Mouse (Mus musculus): ENCODE data around the gene Mpzl1.
A peak's percentile ranks its signal among the peaks of the same experiment; 100 is the strongest.

Mpzl1 gene

GRCm38 (mm10) chr1:165655022-165655421, 20.7 kb upstream of the Mpzl1 start:
- DNase-seq, result no peak

GRCm38 (mm10) chr1:165653126-165653885, 19.0 kb upstream of the Mpzl1 start:
- DNase-seq, result no peak

- no peak for DNase-seq
Observed at GRCm38 (mm10) chr1:165652507-165652906, 18.2 kb upstream of the Mpzl1 start.

GRCm38 (mm10) chr1:165651158-165651557, 16.8 kb upstream of the Mpzl1 start:
- no peak for DNase-seq

- no peak for DNase-seq
Observed at GRCm38 (mm10) chr1:165645102-165645501, 10.8 kb upstream of the Mpzl1 start.

- DNase-seq, result no peak
Observed at GRCm38 (mm10) chr1:165643735-165644134, 9.4 kb upstream of the Mpzl1 start.

- peak; percentile 85 for DNase-seq
Observed at GRCm38 (mm10) chr1:165642780-165643311, 8.5 kb upstream of the Mpzl1 start.

GRCm38 (mm10) chr1:165641786-165642771, 7.7 kb upstream of the Mpzl1 start:
- DNase-seq, result peak; percentile 89

GRCm38 (mm10) chr1:165641271-165641771, 7.0 kb upstream of the Mpzl1 start:
- peak; percentile 88 for DNase-seq

- no peak for DNase-seq
Observed at GRCm38 (mm10) chr1:165636289-165636688, 2.0 kb upstream of the Mpzl1 start.

GRCm38 (mm10) chr1:165635055-165635897, 938 bp upstream of the Mpzl1 start:
- no peak for DNase-seq

GRCm38 (mm10) chr1:165633345-165633744, 993 bp downstream of the Mpzl1 start:
- no peak for DNase-seq

GRCm38 (mm10) chr1:165631136-165631535, 3.2 kb downstream of the Mpzl1 start:
- DNase-seq, result no peak

- no peak for DNase-seq
Observed at GRCm38 (mm10) chr1:165629975-165630374, 4.4 kb downstream of the Mpzl1 start.

- DNase-seq, result no peak
Observed at GRCm38 (mm10) chr1:165628603-165629002, 5.7 kb downstream of the Mpzl1 start.

GRCm38 (mm10) chr1:165625896-165626295, 8.4 kb downstream of the Mpzl1 start:
- DNase-seq, result no peak

GRCm38 (mm10) chr1:165625058-165625457, 9.3 kb downstream of the Mpzl1 start:
- no peak for DNase-seq

- DNase-seq, result no peak
Observed at GRCm38 (mm10) chr1:165618201-165618624, 16.1 kb downstream of the Mpzl1 start.

- no peak for DNase-seq
Observed at GRCm38 (mm10) chr1:165617166-165617891, 17.0 kb downstream of the Mpzl1 start.

- no peak for DNase-seq
Observed at GRCm38 (mm10) chr1:165616652-165617051, 17.7 kb downstream of the Mpzl1 start.

GRCm38 (mm10) chr1:165614793-165615192, 19.5 kb downstream of the Mpzl1 start:
- no peak for DNase-seq

- DNase-seq, result no peak
Observed at GRCm38 (mm10) chr1:165613926-165614325, 20.4 kb downstream of the Mpzl1 start.

All from retina, postnatal 1 day (tissue).